Mouse (Mus musculus) spleen, adult 12 weeks (tissue): ENCODE results near the gene Pmvk.
"Not testable (repeated sequence)": the region's sequence is repeated elsewhere in the genome, so short reads cannot be mapped to it uniquely, and the experiment has no call there.

ENCODE experiments used
- DNase-seq: peaks from one replicate; pipeline ENCODE4 v3.0.0; 2022; ENCODE audit warnings: low spot score

Pmvk gene

GRCm38 (mm10) chr3:89429021-89429420, 25.3 kb upstream of the Pmvk start:
- DNase-seq, result not testable (repeated sequence)

- DNase-seq, result peak; percentile 85
Measured at GRCm38 (mm10) chr3:89430171-89431159, 23.9 kb upstream of the Pmvk start, which contains the start of gene Pygo2. Gene Pygo2, plus strand, starts transcription at chr3:89430214.

GRCm38 (mm10) chr3:89432606-89433005, 21.7 kb upstream of the Pmvk start:
- DNase-seq, result no peak

- no peak for DNase-seq
Measured at GRCm38 (mm10) chr3:89434532-89434931, 19.8 kb upstream of the Pmvk start.

- no peak for DNase-seq
Measured at GRCm38 (mm10) chr3:89435041-89435440, 19.3 kb upstream of the Pmvk start.

- no peak for DNase-seq
Measured at GRCm38 (mm10) chr3:89436176-89437113, 17.9 kb upstream of the Pmvk start, which contains the start of gene Pbxip1. Gene Pbxip1, plus strand, starts transcription at chr3:89436706.

GRCm38 (mm10) chr3:89437269-89437668, 17.1 kb upstream of the Pmvk start:
- no peak for DNase-seq

- DNase-seq, result no peak
Measured at GRCm38 (mm10) chr3:89440691-89441090, 13.7 kb upstream of the Pmvk start.

- peak; percentile 29 for DNase-seq
Measured at GRCm38 (mm10) chr3:89448720-89449537, 5.4 kb upstream of the Pmvk start.

- DNase-seq, result peak; percentile 70
Measured at GRCm38 (mm10) chr3:89449541-89449940, 4.8 kb upstream of the Pmvk start.

GRCm38 (mm10) chr3:89451916-89452315, 2.4 kb upstream of the Pmvk start:
- no peak for DNase-seq

GRCm38 (mm10) chr3:89455786-89456285, 1.5 kb downstream of the Pmvk start:
- no peak for DNase-seq

- peak; percentile 73 for DNase-seq
Measured at GRCm38 (mm10) chr3:89456726-89457665, 2.7 kb downstream of the Pmvk start.

- DNase-seq, result no peak
Measured at GRCm38 (mm10) chr3:89458372-89458964, 4.1 kb downstream of the Pmvk start.

GRCm38 (mm10) chr3:89458965-89459807, 4.8 kb downstream of the Pmvk start:
- peak; percentile 87 for DNase-seq

GRCm38 (mm10) chr3:89468268-89468667, 13.9 kb downstream of the Pmvk start:
- no peak for DNase-seq

GRCm38 (mm10) chr3:89472280-89472679, 17.9 kb downstream of the Pmvk start:
- no peak for DNase-seq

GRCm38 (mm10) chr3:89473838-89474237, 19.5 kb downstream of the Pmvk start:
- DNase-seq, result no peak

- no peak for DNase-seq
Measured at GRCm38 (mm10) chr3:89479055-89479454, 24.7 kb downstream of the Pmvk start.
